Mouse (Mus musculus) spleen, postnatal 10 days (tissue): ENCODE results near the gene Ppil6.

ENCODE experiments used
- DNase-seq, 2 experiments: peaks; one replicate each; pipeline ENCODE4 v3.0.0; 2021 to 2022; ENCODE audit warnings: low spot score in 2 of 2

The Ppil6 gene

GRCm38 (mm10) chr10:41489708-41490517, at the start of gene Ppil6, which contains the start of gene Smpd2:
Gene Ppil6 (plus strand): TSS chr10:41490439.
Gene Smpd2 (minus strand): TSS chr10:41490369.
- peak; percentile 77 to 90 for DNase-seq

- DNase-seq = no peak
Measured at GRCm38 (mm10) chr10:41448216-41448615, 42.0 kb upstream of the Ppil6 start.

- peak in 1 of 2 experiments; percentile 32 for DNase-seq
Measured at GRCm38 (mm10) chr10:41449684-41450083, 40.6 kb upstream of the Ppil6 start.

- peak; percentile 95 to 99 for DNase-seq
Measured at GRCm38 (mm10) chr10:41450137-41450670, 40.0 kb upstream of the Ppil6 start, which contains the start of gene Zbtb24. Gene Zbtb24 (plus strand): TSS chr10:41450383.

- DNase-seq = no peak
Measured at GRCm38 (mm10) chr10:41450780-41451522, 39.3 kb upstream of the Ppil6 start.

- DNase-seq = no peak
Measured at GRCm38 (mm10) chr10:41451656-41452055, 38.6 kb upstream of the Ppil6 start.

- no peak for DNase-seq
Measured at GRCm38 (mm10) chr10:41452791-41453190, 37.4 kb upstream of the Ppil6 start.

GRCm38 (mm10) chr10:41459990-41460389, 30.2 kb upstream of the Ppil6 start:
- DNase-seq = no peak

GRCm38 (mm10) chr10:41460501-41460900, 29.7 kb upstream of the Ppil6 start:
- DNase-seq = no peak

- DNase-seq = no peak
Measured at GRCm38 (mm10) chr10:41461057-41461722, 29.0 kb upstream of the Ppil6 start.

- no peak for DNase-seq
Measured at GRCm38 (mm10) chr10:41464401-41464955, 25.8 kb upstream of the Ppil6 start.

- DNase-seq = no peak
Measured at GRCm38 (mm10) chr10:41467325-41467724, 22.9 kb upstream of the Ppil6 start.

- DNase-seq = no peak
Measured at GRCm38 (mm10) chr10:41470693-41471092, 19.5 kb upstream of the Ppil6 start.

GRCm38 (mm10) chr10:41472534-41472933, 17.7 kb upstream of the Ppil6 start:
- DNase-seq = no peak

- no peak for DNase-seq
Measured at GRCm38 (mm10) chr10:41472962-41473481, 17.2 kb upstream of the Ppil6 start.

- DNase-seq = peak in 1 of 2 experiments; percentile 59
Measured at GRCm38 (mm10) chr10:41473782-41474468, 16.3 kb upstream of the Ppil6 start.

- DNase-seq = no peak
Measured at GRCm38 (mm10) chr10:41474981-41475391, 15.3 kb upstream of the Ppil6 start.

GRCm38 (mm10) chr10:41476171-41477017, 13.8 kb upstream of the Ppil6 start, which contains the start of gene Mical1:
Gene Mical1 (plus strand): TSS chr10:41476314.
- peak; percentile 54 to 77 for DNase-seq

GRCm38 (mm10) chr10:41477018-41477277, 13.3 kb upstream of the Ppil6 start:
- peak in 1 of 2 experiments; percentile 38 for DNase-seq
